Mouse (Mus musculus) liver, embryonic 14.5 days (tissue): ENCODE measurements around the gene Tet3.

ENCODE experiments used
- CTCF ChIP-seq: IDR thresholded peaks from 2 replicates; pipeline ENCODE4 v1.5.1; 2016; ENCODE audit warnings: antibody characterized with exemption, low read depth, control low read depth
- EP300 ChIP-seq: IDR thresholded peaks from 2 replicates; pipeline ENCODE4 v1.6.1; 2016; ENCODE audit warnings: antibody characterized with exemption, low read depth

DNA sequence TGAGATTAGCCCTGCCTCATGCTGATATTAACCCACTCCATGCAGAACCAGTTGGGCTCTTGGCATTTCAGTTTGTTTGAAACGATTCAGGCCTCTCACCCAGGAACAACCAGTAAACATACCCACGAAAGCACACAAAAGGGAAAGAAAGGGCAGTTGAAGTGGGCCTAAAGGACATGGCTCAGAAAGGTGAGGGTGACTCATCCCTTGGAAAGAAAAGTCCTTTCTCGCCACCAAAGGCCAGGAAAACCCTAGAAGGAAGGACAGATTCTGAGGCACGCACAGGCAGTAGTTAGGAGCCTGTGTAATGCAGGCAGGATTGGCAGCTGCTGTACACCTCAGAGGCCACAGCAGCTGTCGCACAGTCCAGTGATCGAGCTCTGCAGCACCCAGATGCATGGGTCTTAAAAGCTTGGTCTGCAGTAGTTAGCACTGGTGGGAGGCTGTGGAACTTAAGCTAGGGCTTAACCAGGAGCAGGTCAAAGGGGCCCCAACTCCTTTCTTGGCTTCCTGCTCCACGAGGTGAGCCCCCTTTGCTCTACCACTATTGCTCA, 53.3 kb downstream of the Tet3 start:
- TF ChIP-seq CTCF, result no peak
- TF ChIP-seq EP300, result no peak
